Mouse (Mus musculus) mouse embryonic stem cell (cell line): ENCODE data around the gene Wdr11.

Experiments used
- in situ Hi-C, 2 experiments: fragments of 300-500 bp; cut with MboI; formaldehyde crosslinking; loops; 1 replicate in 1 of 2; 3 replicates in 1 of 2; pipeline ENCODE4 v1.14.3; 2019 to 2020; ENCODE audit warnings: low sequenced_read_pairs in 2 of 2, low pct_unique_long_range_greater_than_20kb in 1 of 2, mixed read lengths in 1 of 2; ENCODE audit not compliant: unreplicated experiment in 1 of 2

The Wdr11 gene

GRCm38 (mm10) chr7:129591371-129592131, at the start of gene Wdr11:
Gene Wdr11, plus strand, starts transcription at chr7:129591863.
- in situ Hi-C loops = no loop called here

- in situ Hi-C loops = no loop called here
Observed at GRCm38 (mm10) chr7:129567541-129567940, 24.1 kb upstream of the Wdr11 start.

- in situ Hi-C loops = no loop called here
Observed at GRCm38 (mm10) chr7:129568338-129568737, 23.3 kb upstream of the Wdr11 start.

GRCm38 (mm10) chr7:129574471-129574870, 17.2 kb upstream of the Wdr11 start:
- in situ Hi-C loops = no loop called here

GRCm38 (mm10) chr7:129575110-129575784, 16.4 kb upstream of the Wdr11 start:
- in situ Hi-C loops = no loop called here

- in situ Hi-C loops = no loop called here
Observed at GRCm38 (mm10) chr7:129592132-129592745, 576 bp downstream of the Wdr11 start.

GRCm38 (mm10) chr7:129597186-129597585, 5.5 kb downstream of the Wdr11 start:
- in situ Hi-C loops = no loop called here

- in situ Hi-C loops = no loop called here
Observed at GRCm38 (mm10) chr7:129606291-129606690, 14.6 kb downstream of the Wdr11 start.

- in situ Hi-C loops = no loop called here
Observed at GRCm38 (mm10) chr7:129621141-129621540, 29.5 kb downstream of the Wdr11 start.

GRCm38 (mm10) chr7:129630351-129630750, 38.7 kb downstream of the Wdr11 start:
- in situ Hi-C loops = no loop called here

- in situ Hi-C loops = no loop called here
Observed at GRCm38 (mm10) chr7:129631453-129631852, 39.8 kb downstream of the Wdr11 start.

- in situ Hi-C loops = no loop called here
Observed at GRCm38 (mm10) chr7:129635898-129636640, 44.4 kb downstream of the Wdr11 start.

- in situ Hi-C loops = no loop called here
Observed at GRCm38 (mm10) chr7:129636992-129637391, 45.3 kb downstream of the Wdr11 start.

- in situ Hi-C loops = no loop called here
Observed at GRCm38 (mm10) chr7:129637906-129638475, 46.3 kb downstream of the Wdr11 start.

GRCm38 (mm10) chr7:129639006-129639405, 47.3 kb downstream of the Wdr11 start:
- in situ Hi-C loops = no loop called here

- in situ Hi-C loops = no loop called here
Observed at GRCm38 (mm10) chr7:129639833-129640232, 48.2 kb downstream of the Wdr11 start.

GRCm38 (mm10) chr7:129643290-129643689, 51.6 kb downstream of the Wdr11 start:
- in situ Hi-C loops = no loop called here

- in situ Hi-C loops = no loop called here
Observed at GRCm38 (mm10) chr7:129647798-129648197, 56.1 kb downstream of the Wdr11 start.

- in situ Hi-C loops = no loop called here
Observed at GRCm38 (mm10) chr7:129648938-129649337, 57.3 kb downstream of the Wdr11 start.
